Comparison of ENCODE assay signal across 17 mouse cellular contexts in genomic region chr2:76372244-76372643, GRCm38 (mm10). TPM values are rescaled to one million over a fixed set of nuclear protein-coding genes. Genes with fewer than 3 reads are reported as not detected.
DNase-seq lines count a peak whose midpoint lies in the region; ATAC-seq lines count a peak whose summit lies in the region.
"Had no signal": no experiment of that assay in that cellular context is flagged by ENCODE, and none has a peak within 500 bp of the region (broad histone marks: within the 10 kb centered on the region; RNA-seq: fewer than 3 reads in every experiment).

No protein-coding gene starts in this region.

- H3K4me2 ChIP-seq in heart, embryonic 15.5 days = peak overlapping the region; percentile 89
- no peak overlapping the region for H3K4me2 ChIP-seq in liver, embryonic 16.5 days (ENCODE audit: low read depth, low read length)
- no peak overlapping the region for H3K4me2 ChIP-seq in forebrain, embryonic 16.5 days (ENCODE audit: low read length)
- H3K4me2 ChIP-seq: embryonic facial prominence, embryonic 15.5 days; hindbrain, embryonic 13.5 days; kidney, embryonic 15.5 days; lung, embryonic 14.5 days had no signal

- H3K27me3 ChIP-seq in heart, embryonic 15.5 days = no peaks in the 10 kb centered on the region
- no peaks in the 10 kb centered on the region for H3K27me3 ChIP-seq in liver, embryonic 16.5 days (ENCODE audit: control insufficient read depth, insufficient read depth, low read depth, low read length)
- no peaks in the 10 kb centered on the region for H3K27me3 ChIP-seq in forebrain, embryonic 16.5 days (replicated peaks; ENCODE audit: control insufficient read depth, insufficient read depth, low read length)
- H3K27me3 ChIP-seq in embryonic facial prominence, embryonic 10.5 days (replicated peaks; ENCODE audit: low read depth, poor library complexity, severe bottlenecking) = no peaks in the 10 kb centered on the region
- H3K27me3 ChIP-seq: embryonic facial prominence, embryonic 15.5 days; hindbrain, embryonic 13.5 days; kidney, embryonic 15.5 days had no signal

- no peaks in the 10 kb centered on the region for H3K9me3 ChIP-seq in heart, embryonic 15.5 days (replicated peaks)
- H3K9me3 ChIP-seq in liver, embryonic 16.5 days (replicated peaks; ENCODE audit: control insufficient read depth, low read length) = no peaks in the 10 kb centered on the region
- H3K9me3 ChIP-seq in forebrain, embryonic 16.5 days (ENCODE audit: control insufficient read depth, low read length) = no peaks in the 10 kb centered on the region
- H3K9me3 ChIP-seq in embryonic facial prominence, embryonic 10.5 days = no peaks in the 10 kb centered on the region
- H3K9me3 ChIP-seq: embryonic facial prominence, embryonic 15.5 days; hindbrain, embryonic 13.5 days; kidney, embryonic 15.5 days had no signal

- H3K36me3 ChIP-seq in heart, embryonic 15.5 days = peaks cover 30% of the 10 kb centered on the region
- H3K36me3 ChIP-seq in liver, embryonic 16.5 days (ENCODE audit: control insufficient read depth, insufficient read depth) = peaks cover 2% of the 10 kb centered on the region
- peaks cover 8% of the 10 kb centered on the region for H3K36me3 ChIP-seq in forebrain, embryonic 16.5 days (ENCODE audit: control insufficient read depth, insufficient read depth)
- H3K36me3 ChIP-seq in embryonic facial prominence, embryonic 10.5 days (replicated peaks) = peaks cover 56% of the 10 kb centered on the region

- 34% methylated on average over 4 of the region's 4 CpGs for WGBS in heart, embryonic 15.5 days
- 24% methylated on average over 4 of the region's 4 CpGs for WGBS in liver, embryonic 16.5 days (ENCODE audit: insufficient replicate concordance)
- 94% methylated on average over 4 of the region's 4 CpGs for WGBS in forebrain, embryonic 16.5 days
- 90% methylated on average over 4 of the region's 4 CpGs for WGBS in embryonic facial prominence, embryonic 10.5 days

- peaks cover 20% of the 10 kb centered on the region for H3K4me1 ChIP-seq in heart, embryonic 15.5 days (replicated peaks)
- peaks cover 14% of the 10 kb centered on the region for H3K4me1 ChIP-seq in liver, embryonic 16.5 days (ENCODE audit: control insufficient read depth, low read depth, low read length)
- H3K4me1 ChIP-seq in forebrain, embryonic 16.5 days (replicated peaks; ENCODE audit: control insufficient read depth, insufficient read depth, low read length) = peaks cover 8% of the 10 kb centered on the region
- H3K4me1 ChIP-seq in embryonic facial prominence, embryonic 10.5 days = peaks cover 8% of the 10 kb centered on the region

- no peak overlapping the region; the same call in 1 of the 2 replicates for H3K4me3 ChIP-seq in heart, embryonic 15.5 days
- no peak overlapping the region for H3K4me3 ChIP-seq in liver, embryonic 16.5 days (ENCODE audit: low read depth, low read length)
- no peak overlapping the region for H3K4me3 ChIP-seq in forebrain, embryonic 16.5 days (replicated peaks; ENCODE audit: low read length)
- H3K4me3 ChIP-seq in embryonic facial prominence, embryonic 10.5 days = no peak overlapping the region
- H3K4me3 ChIP-seq: embryonic facial prominence, embryonic 15.5 days; hindbrain, embryonic 13.5 days; kidney, embryonic 15.5 days had no signal

- ATAC-seq in heart, embryonic 15.5 days (replicated peaks; ENCODE audit: insufficient number of reproducible peaks, insufficient read depth, low FRiP score, low read depth) = peak; percentile 72
- ATAC-seq in liver, embryonic 16.5 days (ENCODE audit: low read depth) = peak; percentile 64
- ATAC-seq in forebrain, embryonic 16.5 days = no peak
- ATAC-seq: activated CD4-positive, CD25-positive, alpha-beta regulatory T cell, adult 4 months; forebrain, embryonic 14.5 days had no signal

- DNase-seq in MEL-GATA-1-ER (ENCODE audit: extremely low read depth, low read depth) = peak; percentile 60
- peak; percentile 56 for DNase-seq in adrenal gland, postnatal 14 days
- DNase-seq in retina, postnatal 1 day = no peak
- no peak for DNase-seq in neural tube, embryonic 10.5 days (ENCODE audit: extremely low spot score, low spot score)
- DNase-seq in embryonic facial prominence, embryonic 10.5 days (ENCODE audit: low spot score) = no peak
- DNase-seq: gastrocnemius, postnatal 10 days; lung, embryonic 14.5 days had no signal

- H3K27ac ChIP-seq in heart, embryonic 15.5 days = peak overlapping the region; percentile 74
- H3K27ac ChIP-seq in liver, embryonic 16.5 days (ENCODE audit: low read length) = no peak overlapping the region
- H3K27ac ChIP-seq in forebrain, embryonic 16.5 days (ENCODE audit: low read length) = no peak overlapping the region
- H3K27ac ChIP-seq in embryonic facial prominence, embryonic 10.5 days (replicated peaks) = no peak overlapping the region
- H3K27ac ChIP-seq: embryonic facial prominence, embryonic 15.5 days; hindbrain, embryonic 13.5 days; kidney, embryonic 15.5 days had no signal

- no peak overlapping the region for H3K9ac ChIP-seq in heart, embryonic 15.5 days
- H3K9ac ChIP-seq in liver, embryonic 16.5 days (ENCODE audit: low read depth, low read length) = no peak overlapping the region
- no peak overlapping the region for H3K9ac ChIP-seq in forebrain, embryonic 16.5 days (replicated peaks; ENCODE audit: low read depth, low read length)
- H3K9ac ChIP-seq: embryonic facial prominence, embryonic 15.5 days; hindbrain, embryonic 13.5 days; kidney, embryonic 15.5 days; lung, embryonic 14.5 days had no signal

RNA-seq across cellular contexts. Expression of gene Rbm45, which starts 2.5 kb away (rescaled TPM):
- total RNA-seq in adrenal gland, postnatal 14 days (2021) = 37.4 and 45.4 TPM in 2 replicates
- 11.6 and 14.6 TPM in 2 replicates for polyA plus RNA-seq in heart, embryonic 15.5 days (2015; fragmentation: Nextera tagmentation; extraction: Ambion mirVana)
- 4.9 and 5.1 TPM in 2 replicates for polyA plus RNA-seq in liver, embryonic 16.5 days (2015; fragmentation: Nextera tagmentation; extraction: Ambion mirVana)
- polyA plus RNA-seq in forebrain, embryonic 16.5 days (2015; fragmentation: Nextera tagmentation; extraction: Ambion mirVana) = 19.2 and 19.5 TPM in 2 replicates
- 20.0 and 20.6 TPM in 2 replicates for polyA plus RNA-seq in embryonic facial prominence, embryonic 10.5 days (2016; fragmentation: Nextera tagmentation; extraction: Ambion mirVana)

RNA-seq across cellular contexts. Expression of gene Cyct, which starts 12.0 kb away (rescaled TPM):
- not detected in 2 replicates for total RNA-seq in adrenal gland, postnatal 14 days (2021)
- 0.23 and 0.34 TPM in 2 replicates for polyA plus RNA-seq in heart, embryonic 15.5 days (2015; fragmentation: Nextera tagmentation; extraction: Ambion mirVana)
- not detected in 2 replicates for polyA plus RNA-seq in liver, embryonic 16.5 days (2015; fragmentation: Nextera tagmentation; extraction: Ambion mirVana)
- polyA plus RNA-seq in forebrain, embryonic 16.5 days (2015; fragmentation: Nextera tagmentation; extraction: Ambion mirVana) = not detected in 2 replicates
- not detected in 2 replicates for polyA plus RNA-seq in embryonic facial prominence, embryonic 10.5 days (2016; fragmentation: Nextera tagmentation; extraction: Ambion mirVana)
- total RNA-seq: gastrocnemius, postnatal 10 days; left cerebral cortex, postnatal 14 days had no signal
- polyA plus RNA-seq: activated CD4-positive, CD25-positive, alpha-beta regulatory T cell, adult 4 months; embryonic facial prominence, embryonic 15.5 days; forebrain, embryonic 14.5 days; hindbrain, embryonic 13.5 days; kidney, embryonic 15.5 days; lung, embryonic 14.5 days; thymus, postnatal 0 days had no signal

RNA-seq across cellular contexts. Expression of gene Pde11a, which starts 33.7 kb away (rescaled TPM):
- 0.26 and 0.38 TPM in 2 replicates for total RNA-seq in adrenal gland, postnatal 14 days (2021)
- polyA plus RNA-seq in heart, embryonic 15.5 days (2015; fragmentation: Nextera tagmentation; extraction: Ambion mirVana) = 0.18 and 0.24 TPM in 2 replicates
- polyA plus RNA-seq in liver, embryonic 16.5 days (2015; fragmentation: Nextera tagmentation; extraction: Ambion mirVana) = 0.04 and 0.05 TPM in 2 replicates
- 0.31 and 0.73 TPM in 2 replicates for polyA plus RNA-seq in forebrain, embryonic 16.5 days (2015; fragmentation: Nextera tagmentation; extraction: Ambion mirVana)
- polyA plus RNA-seq in embryonic facial prominence, embryonic 10.5 days (2016; fragmentation: Nextera tagmentation; extraction: Ambion mirVana) = 0.50 and 0.99 TPM in 2 replicates

RNA-seq across cellular contexts. Expression of gene Osbpl6, which starts 34.1 kb away (rescaled TPM):
- 19.0 and 22.5 TPM in 2 replicates for total RNA-seq in adrenal gland, postnatal 14 days (2021)
- 3.9 and 7.5 TPM in 2 replicates for polyA plus RNA-seq in heart, embryonic 15.5 days (2015; fragmentation: Nextera tagmentation; extraction: Ambion mirVana)
- polyA plus RNA-seq in liver, embryonic 16.5 days (2015; fragmentation: Nextera tagmentation; extraction: Ambion mirVana) = 0.38 and 0.40 TPM in 2 replicates
- 23.5 and 28.0 TPM in 2 replicates for polyA plus RNA-seq in forebrain, embryonic 16.5 days (2015; fragmentation: Nextera tagmentation; extraction: Ambion mirVana)
- 13.5 and 15.4 TPM in 2 replicates for polyA plus RNA-seq in embryonic facial prominence, embryonic 10.5 days (2016; fragmentation: Nextera tagmentation; extraction: Ambion mirVana)
- polyA plus RNA-seq: activated CD4-positive, CD25-positive, alpha-beta regulatory T cell, adult 4 months had no signal

Comparison
In these comparisons a context has a peak if more than half of its experiments do, and no peak if none do; other contexts are left out.
1. DNase-seq: peak in MEL-GATA-1-ER (single experiment) and adrenal gland, postnatal 14 days (single experiment); none in retina, postnatal 1 day (single experiment), neural tube, embryonic 10.5 days (single experiment) and embryonic facial prominence, embryonic 10.5 days (single experiment).